Mouse (Mus musculus): ENCODE results near the gene Clhc1. TPM values are rescaled to one million over a fixed set of nuclear protein-coding genes. Genes with fewer than 3 reads are reported as not detected.

Clhc1 gene
- total RNA-seq, 2 experiments from 2014 or later, result not detected

Other genes starting within 250 kb of the Clhc1 start
- 1 to 10 TPM; 2.2 to 2.3 TPM for gene Ccdc88a, start 174.3 kb upstream of the Clhc1 start, total RNA-seq (2021)
- 10 to 100 TPM; 21.5 to 23.2 TPM for gene Prorsd1, start 32.9 kb upstream of the Clhc1 start, total RNA-seq (2021)
- 10 to 100 TPM; 23.4 to 24.1 TPM for gene Mtif2, start 21.5 kb upstream of the Clhc1 start, total RNA-seq (2021)
- gene Rps27a, start 159 bp downstream of the Clhc1 start, total RNA-seq (2021), result 100 to 1,000 TPM; 332 to 350 TPM
- gene Rtn4, start 145.0 kb downstream of the Clhc1 start, total RNA-seq (2021), result 100 to 1,000 TPM; 646 to 802 TPM

Data from gastrocnemius, adult 18-20 months (tissue).